8 mouse cellular contexts compared by ENCODE assay signal in the genomic region with DNA sequence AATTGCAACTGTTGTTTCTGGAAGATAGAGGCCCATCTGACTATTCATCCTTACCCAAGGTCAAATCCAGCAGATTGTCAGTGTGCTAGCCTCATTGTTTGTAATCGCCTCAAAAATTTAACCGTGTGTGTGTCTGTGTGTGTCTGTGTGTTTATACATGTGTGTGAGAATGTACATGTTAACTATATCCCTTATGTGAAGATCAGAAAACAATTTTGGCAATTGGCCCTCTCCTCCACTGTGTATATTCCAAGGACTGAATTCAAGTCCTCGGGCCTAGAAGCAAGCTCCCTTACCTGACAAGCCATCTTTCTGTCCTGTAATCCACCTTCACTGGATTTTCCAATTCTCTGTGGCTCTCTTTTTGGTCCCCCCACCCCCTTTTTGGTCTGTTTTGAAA. TPM values are rescaled to one million over a fixed set of nuclear protein-coding genes. Genes with fewer than 3 reads are reported as not detected.
DNase-seq lines count a peak whose midpoint lies in the region; ATAC-seq and TF ChIP-seq lines count a peak whose summit lies in the region.
"Not testable (repeated sequence)": the region's sequence is repeated elsewhere in the genome, so short reads cannot be mapped to it uniquely, and the experiment has no call there.

No protein-coding gene starts in this region.

- H3K27ac ChIP-seq in lung, embryonic 14.5 days (ENCODE audit: low read depth): not testable (repeated sequence)

- H3K4me1 ChIP-seq in lung, embryonic 14.5 days (ENCODE audit: insufficient read depth): not testable (repeated sequence)

- not testable (repeated sequence) for TF ChIP-seq POLR2A in brain, embryonic 14.5 days (IDR thresholded peaks at IDR 0.05; ENCODE audit: borderline replicate concordance, extremely low read depth, insufficient read depth, insufficient read length, poor library complexity, severe bottlenecking)

- DNase-seq in ES-CJ7 (ENCODE audit: low read depth, low spot score): peak; percentile 1
- peak; percentile 62 for DNase-seq in brain, embryonic 14.5 days (ENCODE audit: low read depth)
- DNase-seq in embryo, embryonic 9.5 days (ENCODE audit: extremely low spot score): peak; percentile 8
- DNase-seq in heart, postnatal 25 days (ENCODE audit: low spot score): peak; percentile 0
- peak; percentile 4 for DNase-seq in kidney, postnatal 14 days
- peak; percentile 19 for DNase-seq in lung, embryonic 14.5 days
- DNase-seq in right cerebral cortex, adult 18-20 months: peak; percentile 15
- peak; percentile 16 for DNase-seq in urinary bladder, postnatal 25 days (ENCODE audit: low spot score)

- WGBS in lung, embryonic 14.5 days: 60% methylated on average over 3 of the region's 3 CpGs

- not testable (repeated sequence) for H3K9ac ChIP-seq in lung, embryonic 14.5 days

- H3K4me3 ChIP-seq in lung, embryonic 14.5 days (ENCODE audit: low read depth, low read length): not testable (repeated sequence)

- TF ChIP-seq CTCF in brain, embryonic 14.5 days (IDR thresholded peaks at IDR 0.05; ENCODE audit: borderline replicate concordance, extremely low read depth, insufficient read depth, insufficient read length); lung, embryonic 14.5 days (IDR thresholded peaks at IDR 0.05; ENCODE audit: low read depth): not testable (repeated sequence)

- not testable (repeated sequence) for H3K4me2 ChIP-seq in lung, embryonic 14.5 days

- not testable (repeated sequence) for H3K9me3 ChIP-seq in lung, embryonic 14.5 days (ENCODE audit: low read depth, low read length)

- intact Hi-C loops in heart, postnatal 25 days (cut with DNase I): not testable (repeated sequence)

- not testable (repeated sequence) for ATAC-seq in lung, embryonic 14.5 days (ENCODE audit: insufficient read depth)

- H3K27me3 ChIP-seq in lung, embryonic 14.5 days (ENCODE audit: insufficient read depth, low read length): not testable (repeated sequence)

- peaks cover 25% of the 10 kb centered on the region for H3K36me3 ChIP-seq in lung, embryonic 14.5 days (ENCODE audit: insufficient read depth)

RNA-seq across cellular contexts. Expression of a gene that starts 35.7 kb away (rescaled TPM):
- 476 and 1,536 TPM in 2 replicates for polyA plus RNA-seq in brain, embryonic 14.5 days (2012; rRNA removed)
- 10 to 100 TPM; 31.7 to 43.0 TPM for total RNA-seq in heart, postnatal 25 days (2021)
- 252 and 439 TPM in 2 replicates for polyA plus RNA-seq in lung, embryonic 14.5 days (2014; fragmentation: Nextera tagmentation; extraction: Ambion mirVana)

Comparison
In these comparisons a context has a peak if more than half of its experiments do, and no peak if none do; other contexts are left out.
1. DNase-seq: peak in every context shown above with its lines; median percentile 62 in brain, embryonic 14.5 days; 19 in lung, embryonic 14.5 days; 16 in urinary bladder, postnatal 25 days; 15 in right cerebral cortex, adult 18-20 months; 8 in embryo, embryonic 9.5 days; 4 in kidney, postnatal 14 days; 1 in ES-CJ7; 0 in heart, postnatal 25 days.